Mouse (Mus musculus): ENCODE results near the gene Ube2h. TPM values are rescaled to one million over a fixed set of nuclear protein-coding genes. Genes with fewer than 3 reads are reported as not detected.

Ube2h gene
- polyA plus RNA-seq, 1 experiment from 2014 or later, result 34.2 TPM

DNA sequence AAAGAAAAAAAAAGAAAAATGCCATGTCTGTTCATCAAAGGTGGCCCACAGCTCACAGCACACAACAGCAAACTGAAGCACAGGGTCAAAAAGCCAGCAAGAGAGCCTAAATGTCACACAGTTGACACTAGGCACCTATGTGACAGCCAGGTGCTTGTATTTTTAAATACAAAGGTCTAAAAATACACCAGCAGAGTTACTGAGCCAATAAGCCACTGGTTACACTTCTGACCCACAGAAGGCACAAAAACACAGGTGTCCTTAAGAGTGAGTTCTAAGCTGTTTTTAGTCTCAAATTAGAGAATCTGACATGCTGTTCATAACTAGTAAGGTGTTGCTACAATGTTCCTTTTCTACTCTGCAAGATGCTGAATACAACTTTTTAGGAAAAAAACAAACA lies 17.7 kb downstream of the Ube2h start:
- Histone ChIP-seq H3K27me3 (ENCODE audit: insufficient read depth, poor library complexity, severe bottlenecking) (no peaks in the 10 kb centered on the region), H3K27ac (no peak overlapping the region)

DNA sequence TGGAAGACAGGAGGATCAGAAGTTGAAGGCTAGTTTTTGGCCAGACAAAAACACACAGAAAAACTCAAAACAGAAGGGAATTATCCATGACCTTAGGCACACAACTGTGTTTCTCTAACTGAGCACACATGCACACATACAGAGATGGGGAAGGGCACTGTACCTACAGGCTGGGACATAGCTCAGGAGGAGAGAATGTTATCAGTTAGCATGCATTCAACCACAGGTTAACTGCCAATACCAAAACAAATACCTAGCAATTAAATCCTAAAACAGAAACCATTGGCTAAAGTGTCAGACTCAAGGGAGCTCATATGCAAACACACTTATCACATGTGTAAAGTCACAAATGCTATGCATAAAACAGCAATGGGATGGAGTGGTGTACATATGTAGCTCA lies 20.2 kb downstream of the Ube2h start:
- no peak for DNase-seq (ENCODE audit: low spot score)
- Histone ChIP-seq H3K36me3 (peaks cover 70% of the 10 kb centered on the region), H3K27ac (no peak overlapping the region), H3K4me1 (replicated peaks) (no peaks in the 10 kb centered on the region), H3K9me3 (no peaks in the 10 kb centered on the region), H3K4me3 (no peak overlapping the region), H3K27me3 (ENCODE audit: insufficient read depth, poor library complexity, severe bottlenecking) (no peaks in the 10 kb centered on the region)

More for the DNA sequence above, 17.7 kb downstream of the Ube2h start:
- H3K4me1 ChIP-seq (replicated peaks), result no peaks in the 10 kb centered on the region
- peaks cover 64% of the 10 kb centered on the region for H3K36me3 ChIP-seq
- no peak for DNase-seq (ENCODE audit: low spot score)
- no peak overlapping the region for H3K4me3 ChIP-seq
- no peaks in the 10 kb centered on the region for H3K9me3 ChIP-seq

DNA sequence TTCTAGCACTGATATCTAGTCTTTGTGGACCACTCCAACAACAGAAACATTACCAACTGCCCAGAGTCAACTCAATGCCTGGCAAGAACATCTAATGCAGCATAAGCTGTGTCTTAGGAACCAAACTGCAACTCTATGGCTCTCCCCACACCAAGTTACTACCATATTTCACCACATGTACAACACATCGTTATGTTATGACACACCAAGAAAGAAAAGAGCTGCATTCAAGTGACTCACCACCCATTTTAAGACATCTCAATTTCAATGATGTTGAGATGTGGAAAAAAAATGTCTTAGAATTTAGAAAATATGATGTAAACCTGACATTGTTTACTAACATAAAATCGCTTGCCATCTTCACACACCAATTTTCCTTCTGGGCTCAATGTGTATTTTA lies 22.0 kb downstream of the Ube2h start:
- Histone ChIP-seq H3K4me1 (replicated peaks) (no peaks in the 10 kb centered on the region), H3K27ac (no peak overlapping the region), H3K4me3 (no peak overlapping the region), H3K27me3 (ENCODE audit: insufficient read depth, poor library complexity, severe bottlenecking) (no peaks in the 10 kb centered on the region), H3K36me3 (peaks cover 75% of the 10 kb centered on the region), H3K9me3 (no peaks in the 10 kb centered on the region)
- WGBS, result 92% methylated on average over 2 of the region's 2 CpGs
- DNase-seq (ENCODE audit: low spot score), result no peak

DNA sequence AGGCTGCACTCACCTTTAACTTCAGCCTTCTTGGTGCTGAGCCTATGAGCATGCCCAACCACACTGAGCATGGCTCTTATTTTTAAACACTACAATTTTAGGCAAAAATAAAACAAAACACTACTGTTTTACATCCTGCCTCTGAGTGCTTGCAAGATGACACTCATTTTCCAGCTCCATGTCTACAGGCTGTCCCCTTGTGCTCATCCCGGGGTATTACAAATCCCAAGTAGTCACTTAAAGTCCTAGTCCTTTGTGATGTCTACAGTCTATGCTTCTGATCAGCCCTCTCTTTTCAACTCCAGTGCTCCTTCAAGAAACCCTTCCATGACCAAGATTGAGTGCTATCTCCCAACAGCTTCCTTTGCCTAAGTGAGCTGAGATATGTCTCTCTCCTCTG lies 26.0 kb downstream of the Ube2h start:
- H3K9me3 ChIP-seq, result no peaks in the 10 kb centered on the region
- H3K36me3 ChIP-seq, result peaks cover 64% of the 10 kb centered on the region
- H3K4me3 ChIP-seq, result no peak overlapping the region
- 67% methylated on average over 1 of the region's 1 CpGs for WGBS
- H3K27ac ChIP-seq, result no peak overlapping the region
- DNase-seq (ENCODE audit: low spot score), result no peak
- no peaks in the 10 kb centered on the region for H3K27me3 ChIP-seq (ENCODE audit: insufficient read depth, poor library complexity, severe bottlenecking)
- peaks cover 5% of the 10 kb centered on the region for H3K4me1 ChIP-seq (replicated peaks)

DNA sequence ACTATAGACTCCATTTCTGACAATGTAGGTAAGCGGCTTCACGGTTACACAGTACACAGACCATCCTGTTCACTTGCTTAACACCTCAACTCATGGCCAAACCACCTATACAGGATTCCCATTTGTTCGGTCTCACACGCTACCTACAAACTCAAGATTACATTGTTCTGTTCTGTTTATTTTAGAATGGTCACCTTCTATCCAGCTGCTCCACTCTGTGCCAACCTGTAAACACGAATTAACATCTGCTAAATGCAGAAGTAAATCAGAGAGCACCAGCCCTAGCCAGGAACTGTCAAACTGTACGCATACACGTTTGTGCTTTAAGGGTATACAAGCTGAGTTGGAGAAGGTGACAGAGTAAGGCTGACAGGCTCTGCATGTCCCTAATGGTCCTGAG lies 27.5 kb downstream of the Ube2h start:
- 95% methylated on average over 7 of the region's 7 CpGs for WGBS
- DNase-seq (ENCODE audit: low spot score), result no peak
- Histone ChIP-seq H3K36me3 (peaks cover 54% of the 10 kb centered on the region), H3K9me3 (no peaks in the 10 kb centered on the region), H3K27me3 (ENCODE audit: insufficient read depth, poor library complexity, severe bottlenecking) (no peaks in the 10 kb centered on the region), H3K4me3 (no peak overlapping the region), H3K27ac (no peak overlapping the region), H3K4me1 (replicated peaks) (peaks cover 20% of the 10 kb centered on the region)

DNA sequence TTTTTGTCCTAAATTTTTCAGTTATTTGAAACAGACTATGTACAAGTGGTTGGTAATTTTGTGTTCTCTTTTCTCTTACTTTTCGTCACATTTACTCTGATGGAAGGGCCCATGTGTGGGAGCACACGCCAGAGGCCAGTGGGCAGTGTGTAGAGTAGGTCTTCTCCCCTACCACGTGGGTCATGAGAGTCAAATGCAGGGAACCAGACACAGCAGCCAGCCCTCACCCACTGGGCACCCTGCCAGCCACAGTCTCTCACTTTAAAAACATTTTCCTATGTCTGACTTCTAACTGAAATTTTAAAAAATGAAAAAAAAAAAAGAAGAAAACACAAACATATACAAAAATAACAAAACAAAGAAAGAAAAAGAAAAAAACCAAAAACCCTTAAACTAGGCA lies 28.0 kb downstream of the Ube2h start:
- Histone ChIP-seq H3K27ac (no peak overlapping the region), H3K36me3 (peaks cover 54% of the 10 kb centered on the region), H3K4me3 (no peak overlapping the region), H3K9me3 (no peaks in the 10 kb centered on the region), H3K27me3 (ENCODE audit: insufficient read depth, poor library complexity, severe bottlenecking) (no peaks in the 10 kb centered on the region), H3K4me1 (replicated peaks) (peaks cover 20% of the 10 kb centered on the region)
- no peak for DNase-seq (ENCODE audit: low spot score)
- 82% methylated on average over 3 of the region's 3 CpGs for WGBS

DNA sequence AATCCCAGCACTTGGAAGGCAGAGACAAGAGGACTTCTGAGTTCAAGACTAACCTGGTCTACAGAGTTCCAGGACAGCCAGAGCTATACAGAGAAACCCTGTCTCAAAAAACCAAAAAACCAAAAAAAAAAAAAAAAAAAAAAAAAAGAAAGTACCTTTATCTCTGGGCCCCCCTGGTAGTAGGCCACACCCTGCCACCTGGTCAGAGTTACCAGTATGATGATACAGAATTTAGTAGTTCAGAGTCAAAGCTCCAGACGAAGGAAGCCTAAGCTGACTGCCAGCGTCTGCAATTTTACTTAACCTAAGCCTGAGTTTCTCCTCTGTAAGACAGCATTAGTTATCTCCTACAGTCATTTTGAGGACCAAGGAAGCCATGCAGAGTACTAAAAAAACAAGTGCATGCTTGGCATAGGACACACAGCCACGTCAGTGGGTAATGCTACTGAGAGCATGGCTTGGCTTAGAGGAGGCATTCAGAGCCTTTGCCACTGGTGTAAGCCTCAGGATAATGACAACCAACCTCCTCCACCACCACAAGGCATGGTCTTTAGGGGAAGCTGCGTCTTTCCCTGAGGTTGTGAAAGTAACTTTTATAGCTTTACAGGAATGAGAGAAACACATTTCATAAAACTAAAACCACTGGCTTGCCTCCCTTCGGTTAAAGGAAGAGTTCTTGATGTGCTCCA lies 29.0 kb downstream of the Ube2h start:
- Histone ChIP-seq H3K9me3 (no peaks in the 10 kb centered on the region), H3K27ac (no peak overlapping the region), H3K4me3 (no peak overlapping the region), H3K36me3 (peaks cover 59% of the 10 kb centered on the region), H3K4me1 (replicated peaks) (peaks cover 20% of the 10 kb centered on the region), H3K27me3 (ENCODE audit: insufficient read depth, poor library complexity, severe bottlenecking) (no peaks in the 10 kb centered on the region)
- no peak for DNase-seq (ENCODE audit: low spot score)
- WGBS, result 86% methylated on average over 5 of the region's 5 CpGs

DNA sequence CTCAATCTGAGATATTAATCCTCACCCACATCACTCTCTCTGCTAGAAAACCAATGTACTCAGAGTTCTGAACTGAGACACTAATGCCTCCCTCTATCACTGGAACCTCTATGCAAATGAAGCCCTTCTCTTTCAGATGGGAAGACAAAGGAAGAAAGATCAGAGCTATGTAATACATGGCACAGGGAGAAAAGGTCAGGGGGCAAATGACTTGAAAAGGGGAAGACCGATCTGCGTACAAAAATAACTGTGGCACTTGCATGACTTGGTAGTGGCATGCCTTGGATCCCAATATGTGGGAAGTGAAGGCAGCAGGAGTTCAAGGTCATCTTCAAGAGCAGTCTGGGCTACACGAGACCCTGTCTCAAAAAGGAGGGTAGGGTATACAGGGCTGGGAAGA lies 31.4 kb downstream of the Ube2h start:
- H3K27ac ChIP-seq, result 0 out of 2 replicates have a peak overlapping the region, but pooled peaks have one; percentile 16
- 21% methylated on average over 3 of the region's 3 CpGs for WGBS
- H3K9me3 ChIP-seq, result no peaks in the 10 kb centered on the region
- peak; percentile 4 for DNase-seq (ENCODE audit: low spot score)
- no peaks in the 10 kb centered on the region for H3K27me3 ChIP-seq (ENCODE audit: insufficient read depth, poor library complexity, severe bottlenecking)
- H3K4me1 ChIP-seq (replicated peaks), result peaks cover 20% of the 10 kb centered on the region
- peaks cover 56% of the 10 kb centered on the region for H3K36me3 ChIP-seq
- H3K4me3 ChIP-seq, result no peak overlapping the region

DNA sequence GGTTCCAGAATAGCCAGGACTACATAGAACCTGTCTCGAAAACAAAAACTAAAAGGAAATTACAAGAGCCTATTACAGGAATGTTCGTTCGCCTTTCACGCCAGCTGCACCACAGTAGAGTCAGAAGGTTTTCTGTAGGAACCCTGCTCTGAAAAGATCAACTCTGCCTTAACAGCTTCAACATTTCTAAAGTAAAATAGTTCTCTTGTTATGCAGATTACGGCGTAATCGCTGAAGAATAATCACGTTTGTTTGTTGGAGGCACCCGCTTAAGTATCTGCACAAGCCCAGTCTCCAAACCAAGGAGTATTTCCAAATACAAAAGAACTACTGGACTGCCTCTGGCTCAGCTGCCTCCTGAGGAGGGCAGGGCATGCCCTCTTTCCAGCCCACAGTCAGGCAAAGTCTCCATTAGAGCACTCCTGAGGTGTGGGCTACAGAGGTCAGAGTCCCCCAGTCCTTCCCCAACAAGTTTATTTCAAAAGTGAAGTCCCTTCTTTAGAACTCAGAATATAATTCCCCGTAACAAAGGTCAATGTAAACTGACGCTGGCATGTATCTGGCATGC lies 31.9 kb downstream of the Ube2h start:
- Histone ChIP-seq H3K27me3 (ENCODE audit: insufficient read depth, poor library complexity, severe bottlenecking) (no peaks in the 10 kb centered on the region), H3K27ac (0 out of 2 replicates have a peak overlapping the region, but pooled peaks have one; percentile 16), H3K9me3 (no peaks in the 10 kb centered on the region), H3K36me3 (peaks cover 56% of the 10 kb centered on the region), H3K4me1 (replicated peaks) (peaks cover 20% of the 10 kb centered on the region), H3K4me3 (no peak overlapping the region)
- no peak for DNase-seq (ENCODE audit: low spot score)
- WGBS, result 59% methylated on average over 11 of the region's 11 CpGs

DNA sequence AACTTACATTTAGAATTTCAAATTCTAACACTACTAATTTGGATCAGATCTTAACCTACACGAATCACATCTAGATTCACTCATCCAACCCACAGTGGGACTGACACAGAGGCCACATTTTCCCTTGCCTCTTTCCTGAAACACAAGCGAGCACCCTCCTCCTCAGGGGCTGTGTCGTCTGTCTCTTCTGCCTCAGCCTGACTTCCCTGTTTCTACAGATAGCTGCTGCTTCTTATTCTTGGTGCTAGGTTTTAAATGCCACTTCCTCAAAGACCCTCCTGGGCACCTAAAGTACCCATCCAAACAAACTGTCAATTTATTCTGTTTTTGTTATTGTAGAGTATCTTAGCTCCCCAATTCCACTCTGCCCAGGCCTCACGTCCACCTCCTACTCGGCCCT lies 34.5 kb downstream of the Ube2h start:
- no peak for DNase-seq (ENCODE audit: low spot score)
- peaks cover 66% of the 10 kb centered on the region for H3K36me3 ChIP-seq
- no peak overlapping the region for H3K27ac ChIP-seq
- peaks cover 20% of the 10 kb centered on the region for H3K4me1 ChIP-seq (replicated peaks)
- no peaks in the 10 kb centered on the region for H3K9me3 ChIP-seq
- H3K27me3 ChIP-seq (ENCODE audit: insufficient read depth, poor library complexity, severe bottlenecking), result no peaks in the 10 kb centered on the region
- 87% methylated on average over 5 of the region's 5 CpGs for WGBS
- no peak overlapping the region for H3K4me3 ChIP-seq

DNA sequence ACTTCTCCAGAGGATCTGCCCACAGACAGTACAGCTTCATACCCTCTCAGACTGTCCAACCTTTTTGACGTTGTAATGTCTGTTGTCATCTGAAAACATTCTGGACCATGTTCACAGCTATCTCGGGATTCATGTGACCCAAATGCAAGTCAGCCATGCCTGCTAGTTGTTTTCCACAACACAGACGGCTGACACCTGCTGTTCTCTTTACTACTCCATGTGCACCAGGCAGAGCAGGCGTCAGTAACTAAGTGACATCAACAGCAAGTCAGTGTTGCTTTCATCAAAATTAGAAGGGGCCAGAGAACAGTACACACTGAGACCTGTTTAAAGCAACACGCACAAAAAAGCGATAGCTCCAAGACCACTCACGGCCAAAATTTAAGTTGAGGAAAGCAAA lies 36.9 kb downstream of the Ube2h start:
- 94% methylated on average over 7 of the region's 7 CpGs for WGBS
- Histone ChIP-seq H3K4me1 (replicated peaks) (peaks cover 6% of the 10 kb centered on the region), H3K36me3 (peaks cover 75% of the 10 kb centered on the region), H3K27me3 (ENCODE audit: insufficient read depth, poor library complexity, severe bottlenecking) (no peaks in the 10 kb centered on the region), H3K27ac (no peak overlapping the region), H3K4me3 (no peak overlapping the region), H3K9me3 (no peaks in the 10 kb centered on the region)
- no peak for DNase-seq (ENCODE audit: low spot score)

DNA sequence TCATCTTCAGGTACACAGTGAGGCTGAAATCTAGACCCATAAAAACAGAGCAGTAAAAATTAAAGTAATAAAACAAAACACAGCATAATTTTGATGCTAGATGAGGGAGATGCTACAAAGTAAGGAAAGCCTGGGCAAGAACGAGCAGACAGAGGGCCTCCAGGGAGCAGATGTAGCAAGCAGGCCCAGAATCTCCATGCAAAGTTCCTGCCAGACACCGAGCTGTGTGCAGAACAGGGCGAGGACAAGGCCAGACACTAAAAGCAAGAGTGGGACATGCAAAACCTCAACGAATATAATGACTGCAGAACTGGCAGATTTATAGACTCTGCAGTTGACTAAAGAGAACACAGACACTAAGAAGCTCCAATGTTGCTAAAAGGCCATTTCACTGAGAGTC lies 38.9 kb downstream of the Ube2h start:
- no peak overlapping the region for H3K4me3 ChIP-seq
- no peak for DNase-seq (ENCODE audit: low spot score)
- H3K27ac ChIP-seq, result no peak overlapping the region
- 90% methylated on average over 4 of the region's 4 CpGs for WGBS
- H3K27me3 ChIP-seq (ENCODE audit: insufficient read depth, poor library complexity, severe bottlenecking), result no peaks in the 10 kb centered on the region
- no peaks in the 10 kb centered on the region for H3K9me3 ChIP-seq
- peaks cover 79% of the 10 kb centered on the region for H3K36me3 ChIP-seq
- no peaks in the 10 kb centered on the region for H3K4me1 ChIP-seq (replicated peaks)

DNA sequence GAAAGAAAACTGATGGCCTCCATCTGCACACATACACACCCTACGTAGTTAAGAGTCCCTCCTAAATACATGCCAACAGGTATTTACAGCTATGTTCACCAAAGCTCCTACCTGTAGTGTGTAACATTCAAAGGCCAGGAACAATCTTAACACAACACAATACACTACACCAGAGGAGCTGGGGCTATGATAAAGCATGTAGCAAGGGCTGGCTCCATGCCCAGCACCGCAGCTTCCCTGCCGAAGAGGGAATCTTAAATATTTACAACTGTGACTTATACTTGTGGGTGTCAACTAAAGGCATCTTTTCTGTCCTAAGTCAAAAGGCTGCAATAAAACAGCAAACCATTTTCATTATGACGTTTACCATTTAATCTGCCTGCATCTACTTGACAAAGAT lies 41.3 kb downstream of the Ube2h start:
- H3K4me3 ChIP-seq, result no peak overlapping the region
- H3K27ac ChIP-seq, result no peak overlapping the region
- peaks cover 82% of the 10 kb centered on the region for H3K36me3 ChIP-seq
- H3K9me3 ChIP-seq, result no peaks in the 10 kb centered on the region
- H3K4me1 ChIP-seq (replicated peaks), result no peaks in the 10 kb centered on the region
- no peak for DNase-seq (ENCODE audit: low spot score)
- H3K27me3 ChIP-seq (ENCODE audit: insufficient read depth, poor library complexity, severe bottlenecking), result no peaks in the 10 kb centered on the region
- 93% methylated on average over 4 of the region's 4 CpGs for WGBS

DNA sequence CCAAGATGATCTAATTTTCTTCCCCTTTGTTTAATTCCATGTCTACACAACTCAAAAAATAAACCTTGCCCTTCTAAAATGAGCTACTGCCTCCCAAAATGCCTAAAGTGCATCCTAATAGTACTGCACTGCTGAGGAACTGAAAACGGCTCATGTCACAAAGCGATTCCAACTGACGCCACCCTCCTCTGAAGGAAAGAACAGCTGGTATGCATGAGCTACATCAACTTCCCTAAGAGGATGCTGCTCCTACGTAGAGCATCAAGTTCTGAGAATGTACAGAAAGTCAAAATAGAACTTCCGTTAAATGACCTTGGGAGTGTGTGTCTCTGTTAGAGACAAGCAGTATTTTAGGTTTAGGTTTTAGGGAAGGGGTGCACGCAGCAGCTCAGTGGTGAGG lies 45.1 kb downstream of the Ube2h start:
- WGBS, result 94% methylated on average over 6 of the region's 6 CpGs
- no peak overlapping the region for H3K27ac ChIP-seq
- peaks cover 74% of the 10 kb centered on the region for H3K36me3 ChIP-seq
- no peaks in the 10 kb centered on the region for H3K9me3 ChIP-seq
- no peak for DNase-seq (ENCODE audit: low spot score)
- H3K4me3 ChIP-seq, result no peak overlapping the region
- no peaks in the 10 kb centered on the region for H3K4me1 ChIP-seq (replicated peaks)
- H3K27me3 ChIP-seq (ENCODE audit: insufficient read depth, poor library complexity, severe bottlenecking), result no peaks in the 10 kb centered on the region
